8 mouse cellular contexts compared by ENCODE assay signal in the genomic region with DNA sequence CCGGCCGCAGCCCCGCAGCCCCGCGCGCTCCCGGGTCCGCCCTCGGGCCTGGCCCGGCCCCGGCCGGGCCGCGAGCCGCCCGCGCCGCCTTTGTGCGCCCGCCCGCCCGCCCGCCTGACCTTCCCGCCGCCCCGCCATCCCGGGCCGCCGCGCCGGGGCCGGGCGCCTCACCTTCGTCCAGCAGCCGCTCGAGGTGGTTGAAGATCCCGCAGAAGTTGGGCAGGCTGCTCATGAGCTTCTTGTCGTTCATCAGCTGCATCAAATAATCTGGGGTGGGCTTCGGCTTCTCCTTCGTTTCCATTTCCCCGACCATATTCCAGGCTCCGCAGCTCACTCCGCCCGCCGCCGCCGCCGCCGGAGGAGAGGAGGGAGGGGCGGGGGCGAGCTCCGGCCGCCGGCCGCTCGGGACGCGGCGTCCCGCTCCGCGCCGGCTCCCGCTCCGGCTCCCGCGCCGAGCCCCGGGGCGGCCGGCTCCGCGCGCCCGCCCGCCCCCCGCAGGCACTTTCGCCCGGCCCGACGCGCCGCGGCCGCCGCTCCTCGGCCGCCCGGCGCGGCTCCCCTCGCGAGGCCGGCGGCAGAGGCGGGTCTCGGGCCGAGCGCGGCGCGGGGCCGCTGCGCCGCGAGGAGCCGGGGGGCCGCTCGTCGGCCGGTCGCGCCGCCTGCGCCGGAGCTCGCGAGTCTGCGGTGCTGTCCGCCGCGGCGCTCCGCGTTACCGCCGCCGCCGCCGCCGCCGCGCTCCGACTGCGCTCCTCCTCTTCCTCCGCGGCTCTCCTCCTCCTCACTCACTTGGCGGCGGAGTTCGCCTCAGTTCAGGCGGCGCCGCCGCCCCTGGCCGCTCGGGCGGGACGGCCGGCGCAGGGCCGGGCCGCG. TPM values are rescaled to one million over a fixed set of nuclear protein-coding genes. Genes with fewer than 3 reads are reported as not detected.
DNase-seq lines count a peak whose midpoint lies in the region; ATAC-seq lines count a peak whose summit lies in the region.

No protein-coding gene starts in this region.

- H3K4me2 ChIP-seq in embryonic facial prominence, embryonic 14.5 days (ENCODE audit: low read depth, low read length) = peak overlapping the region; percentile 67
- H3K4me2 ChIP-seq in heart, embryonic 11.5 days = peak overlapping the region; percentile 68
- peak overlapping the region; percentile 61 for H3K4me2 ChIP-seq in kidney, embryonic 14.5 days (replicated peaks; ENCODE audit: low read depth, low read length)
- peak overlapping the region; percentile 88 for H3K4me2 ChIP-seq in liver, embryonic 12.5 days
- H3K4me2 ChIP-seq in stomach, embryonic 16.5 days (ENCODE audit: low read depth, low read length) = peak overlapping the region; percentile 72

- peak overlapping the region; percentile 94 for H3K4me3 ChIP-seq in embryonic facial prominence, embryonic 14.5 days (ENCODE audit: low read depth, low read length)
- H3K4me3 ChIP-seq in heart, embryonic 11.5 days (ENCODE audit: low read depth, low read length) = peak overlapping the region; percentile 96
- H3K4me3 ChIP-seq in kidney, embryonic 14.5 days (ENCODE audit: low read length) = peak overlapping the region; percentile 70
- H3K4me3 ChIP-seq in liver, embryonic 12.5 days = peak overlapping the region; percentile 93
- H3K4me3 ChIP-seq in stomach, embryonic 16.5 days (replicated peaks; ENCODE audit: low read length) = peak overlapping the region; percentile 89

- DNase-seq in CD4-positive helper T cell, adult 2 months (ENCODE audit: low read depth, low spot score) = peak; percentile 87
- DNase-seq in adrenal gland, postnatal 4 days (ENCODE audit: low spot score in 2 of 2) = peak; percentile 36 to 43
- peak; percentile 92 for DNase-seq in embryonic facial prominence, embryonic 14.5 days (ENCODE audit: low spot score)
- DNase-seq in naive thymus-derived CD4-positive, alpha-beta T cell, adult 2 months (ENCODE audit: low read depth) = peak; percentile 82

- no peaks in the 10 kb centered on the region for H3K9me3 ChIP-seq in embryonic facial prominence, embryonic 14.5 days (ENCODE audit: control insufficient read depth, low read length)
- H3K9me3 ChIP-seq in heart, embryonic 11.5 days (replicated peaks; ENCODE audit: control insufficient read depth, low read length) = no peaks in the 10 kb centered on the region
- no peaks in the 10 kb centered on the region for H3K9me3 ChIP-seq in kidney, embryonic 14.5 days (ENCODE audit: control insufficient read depth, low read length)
- no peaks in the 10 kb centered on the region for H3K9me3 ChIP-seq in liver, embryonic 12.5 days (replicated peaks)
- no peaks in the 10 kb centered on the region for H3K9me3 ChIP-seq in stomach, embryonic 16.5 days (replicated peaks; ENCODE audit: control insufficient read depth, low read length)

- H3K9ac ChIP-seq in embryonic facial prominence, embryonic 14.5 days (ENCODE audit: low read depth, low read length) = peak overlapping the region; percentile 97
- peak overlapping the region; percentile 100 for H3K9ac ChIP-seq in heart, embryonic 11.5 days (ENCODE audit: low read depth, low read length)
- H3K9ac ChIP-seq in kidney, embryonic 14.5 days (ENCODE audit: low read depth, low read length) = peak overlapping the region; percentile 98
- peak overlapping the region; percentile 92 for H3K9ac ChIP-seq in liver, embryonic 12.5 days
- H3K9ac ChIP-seq in stomach, embryonic 16.5 days (ENCODE audit: low read length) = peak overlapping the region; percentile 98

- no peaks in the 10 kb centered on the region for H3K36me3 ChIP-seq in embryonic facial prominence, embryonic 14.5 days (ENCODE audit: control insufficient read depth, insufficient read depth, low read length)
- H3K36me3 ChIP-seq in heart, embryonic 11.5 days (ENCODE audit: control insufficient read depth, insufficient read depth, low read length) = no peaks in the 10 kb centered on the region
- no peaks in the 10 kb centered on the region for H3K36me3 ChIP-seq in kidney, embryonic 14.5 days (ENCODE audit: control insufficient read depth, insufficient read depth, low read length)
- no peaks in the 10 kb centered on the region for H3K36me3 ChIP-seq in liver, embryonic 12.5 days
- no peaks in the 10 kb centered on the region for H3K36me3 ChIP-seq in stomach, embryonic 16.5 days (ENCODE audit: control insufficient read depth, insufficient read depth, low read length)

- WGBS in embryonic facial prominence, embryonic 14.5 days = 1% methylated on average over 12 of the region's 153 CpGs
- WGBS in heart, embryonic 11.5 days (ENCODE audit: insufficient replicate concordance) = under 1% methylated on average over 91 of the region's 153 CpGs
- WGBS in kidney, embryonic 14.5 days = 0% methylated on average over 33 of the region's 153 CpGs
- 1% methylated on average over 107 of the region's 153 CpGs for WGBS in liver, embryonic 12.5 days (ENCODE audit: insufficient replicate concordance)
- WGBS in stomach, embryonic 16.5 days = under 1% methylated on average over 98 of the region's 153 CpGs

- ATAC-seq in embryonic facial prominence, embryonic 14.5 days (ENCODE audit: low read depth) = peak; percentile 56
- ATAC-seq in heart, embryonic 11.5 days (replicated peaks; ENCODE audit: insufficient number of reproducible peaks, low FRiP score, low TSS enrichment) = peak; percentile 68
- ATAC-seq in kidney, embryonic 14.5 days (ENCODE audit: low FRiP score, low TSS enrichment) = peak; percentile 59
- peak; percentile 72 for ATAC-seq in liver, embryonic 12.5 days
- ATAC-seq in stomach, embryonic 16.5 days (ENCODE audit: insufficient read depth, low FRiP score) = peak; percentile 72

- H3K27me3 ChIP-seq in embryonic facial prominence, embryonic 14.5 days (replicated peaks; ENCODE audit: control insufficient read depth, insufficient read depth, low read length) = no peaks in the 10 kb centered on the region
- no peaks in the 10 kb centered on the region for H3K27me3 ChIP-seq in heart, embryonic 11.5 days (ENCODE audit: control insufficient read depth, insufficient read depth, low read length)
- no peaks in the 10 kb centered on the region for H3K27me3 ChIP-seq in kidney, embryonic 14.5 days (ENCODE audit: control insufficient read depth, insufficient read depth, low read length)
- no peaks in the 10 kb centered on the region for H3K27me3 ChIP-seq in liver, embryonic 12.5 days (replicated peaks)
- no peaks in the 10 kb centered on the region for H3K27me3 ChIP-seq in stomach, embryonic 16.5 days (ENCODE audit: control insufficient read depth, insufficient read depth, low read length)

- peak overlapping the region; percentile 99 for H3K27ac ChIP-seq in embryonic facial prominence, embryonic 14.5 days (replicated peaks; ENCODE audit: low read depth, low read length)
- H3K27ac ChIP-seq in heart, embryonic 11.5 days (ENCODE audit: low read depth, low read length) = peak overlapping the region; percentile 100
- peak overlapping the region; percentile 98 for H3K27ac ChIP-seq in kidney, embryonic 14.5 days (ENCODE audit: low read depth, low read length)
- peak overlapping the region; percentile 93 for H3K27ac ChIP-seq in liver, embryonic 12.5 days
- peak overlapping the region; percentile 99 for H3K27ac ChIP-seq in stomach, embryonic 16.5 days (ENCODE audit: low read length)

- peaks cover 17% of the 10 kb centered on the region for H3K4me1 ChIP-seq in embryonic facial prominence, embryonic 14.5 days (ENCODE audit: control insufficient read depth, insufficient read depth, low read length)
- H3K4me1 ChIP-seq in heart, embryonic 11.5 days (ENCODE audit: control insufficient read depth, insufficient read depth, low read length) = peaks cover 13% of the 10 kb centered on the region
- peaks cover 21% of the 10 kb centered on the region; the same call in 1 of the 2 replicates for H3K4me1 ChIP-seq in kidney, embryonic 14.5 days (ENCODE audit: control insufficient read depth, insufficient read depth, low read length)
- H3K4me1 ChIP-seq in liver, embryonic 12.5 days = peaks cover 26% of the 10 kb centered on the region
- peaks cover 6% of the 10 kb centered on the region for H3K4me1 ChIP-seq in stomach, embryonic 16.5 days (ENCODE audit: control insufficient read depth, insufficient read depth, low read length)

RNA-seq across cellular contexts. Expression of a gene that starts 0.9 kb away (rescaled TPM):
- total RNA-seq in adrenal gland, postnatal 4 days (2021) = 100 to 1,000 TPM; 233 to 246 TPM
- polyA plus RNA-seq in embryonic facial prominence, embryonic 14.5 days (2014; fragmentation: Nextera tagmentation; extraction: Ambion mirVana) = 42.8 and 46.5 TPM in 2 replicates
- 52.6 and 60.6 TPM in 2 replicates for polyA plus RNA-seq in heart, embryonic 11.5 days (2014; fragmentation: Nextera tagmentation; extraction: Ambion mirVana)
- polyA plus RNA-seq in kidney, embryonic 14.5 days (2014; fragmentation: Nextera tagmentation; extraction: Ambion mirVana) = 43.7 and 49.3 TPM in 2 replicates
- polyA plus RNA-seq in liver, embryonic 12.5 days (2016; fragmentation: Nextera tagmentation; extraction: Ambion mirVana) = 8.2 and 8.5 TPM in 2 replicates
- 15.9 and 17.1 TPM in 2 replicates for polyA plus RNA-seq in stomach, embryonic 16.5 days (2015; fragmentation: Nextera tagmentation; extraction: Ambion mirVana)

Comparison
In these comparisons a context has a peak if more than half of its experiments do, and no peak if none do; other contexts are left out.
1. Peak in every context shown above with its lines: DNase-seq, ATAC-seq, H3K4me3 ChIP-seq and H3K27ac ChIP-seq.
2. DNase-seq: peak in every context shown above with its lines; median percentile 92 in embryonic facial prominence, embryonic 14.5 days; 87 in CD4-positive helper T cell, adult 2 months; 82 in naive thymus-derived CD4-positive, alpha-beta T cell, adult 2 months; 40 in adrenal gland, postnatal 4 days.